Mouse (Mus musculus) lung, embryonic 14.5 days (tissue): ENCODE results near the gene Mapkapk5. TPM values are rescaled to one million over a fixed set of nuclear protein-coding genes. Genes with fewer than 3 reads are reported as not detected.

ENCODE experiments used
- ATAC-seq: fragments of 200-750 bp; cut with Nextera tagmentation; 2 replicates; pipeline ENCODE4 v1.8.0; 2017; ENCODE audit warnings: mild to moderate bottlenecking, moderate TSS enrichment, moderate library complexity; ENCODE audit not compliant: insufficient read depth
- DNase-seq: peaks from one replicate; pipeline ENCODE4 v3.0.0-alpha.2; 2015
- H3K27ac ChIP-seq: fragments of 300-500 bp; sonication (generic); 2 replicates; pipeline ENCODE4 v1.5.1; 2014; ENCODE audit warnings: low read depth, mild to moderate bottlenecking, moderate library complexity
- H3K27me3 ChIP-seq: fragments of 300-500 bp; sonication (generic); 2 replicates; pipeline ENCODE4 v1.6.1; 2014; ENCODE audit warnings: low read length, control low read depth; ENCODE audit not compliant: insufficient read depth
- H3K36me3 ChIP-seq: fragments of 300-500 bp; sonication (generic); 2 replicates; pipeline ENCODE4 v1.6.1; 2014; ENCODE audit warnings: control low read depth; ENCODE audit not compliant: insufficient read depth
- H3K4me1 ChIP-seq: fragments of 300-500 bp; sonication (generic); 2 replicates; pipeline ENCODE4 v1.6.1; 2014; ENCODE audit warnings: antibody characterized with exemption, control low read depth; ENCODE audit not compliant: insufficient read depth
- H3K4me2 ChIP-seq: fragments of 300-500 bp; sonication (generic); 2 replicates; pipeline ENCODE4 v1.6.1; 2014; ENCODE audit warnings: mild to moderate bottlenecking
- H3K4me3 ChIP-seq: fragments of 300-500 bp; sonication (generic); 2 replicates; pipeline ENCODE4 v1.5.1; 2014; ENCODE audit warnings: low read depth, low read length
- H3K9ac ChIP-seq: fragments of 300-500 bp; sonication (generic); 2 replicates; pipeline ENCODE4 v1.6.1; 2014
- H3K9me3 ChIP-seq: fragments of 300-500 bp; sonication (generic); 2 replicates; pipeline ENCODE4 v1.6.1; 2016; ENCODE audit warnings: low read depth, low read length, control low read depth
- CTCF ChIP-seq: IDR thresholded peaks from 2 replicates; pipeline ENCODE4 v1.5.1; 2016; ENCODE audit warnings: antibody characterized with exemption, low read depth
- WGBS: fragments of 180-500 bp; shearing (Covaris S2); extraction: QIAGEN DNeasy Blood & Tissue Kit; methylation state at CpG from one replicate; pipeline ENCODE4 v1.1.7; 2014; 5-methylcytosine and 5-hydroxymethylcytosine counted together
- polyA plus RNA-seq: library from polyadenylated mRNA; unstranded; fragments of >200 nt; fragmentation: Nextera tagmentation; extraction: Ambion mirVana; gene quantifications from 2 replicates; pipeline ENCODE4 v1.2.1, GENCODE M21; 2014

Mapkapk5 gene
- polyA plus RNA-seq: 55.1 and 57.5 TPM in 2 replicates

DNA sequence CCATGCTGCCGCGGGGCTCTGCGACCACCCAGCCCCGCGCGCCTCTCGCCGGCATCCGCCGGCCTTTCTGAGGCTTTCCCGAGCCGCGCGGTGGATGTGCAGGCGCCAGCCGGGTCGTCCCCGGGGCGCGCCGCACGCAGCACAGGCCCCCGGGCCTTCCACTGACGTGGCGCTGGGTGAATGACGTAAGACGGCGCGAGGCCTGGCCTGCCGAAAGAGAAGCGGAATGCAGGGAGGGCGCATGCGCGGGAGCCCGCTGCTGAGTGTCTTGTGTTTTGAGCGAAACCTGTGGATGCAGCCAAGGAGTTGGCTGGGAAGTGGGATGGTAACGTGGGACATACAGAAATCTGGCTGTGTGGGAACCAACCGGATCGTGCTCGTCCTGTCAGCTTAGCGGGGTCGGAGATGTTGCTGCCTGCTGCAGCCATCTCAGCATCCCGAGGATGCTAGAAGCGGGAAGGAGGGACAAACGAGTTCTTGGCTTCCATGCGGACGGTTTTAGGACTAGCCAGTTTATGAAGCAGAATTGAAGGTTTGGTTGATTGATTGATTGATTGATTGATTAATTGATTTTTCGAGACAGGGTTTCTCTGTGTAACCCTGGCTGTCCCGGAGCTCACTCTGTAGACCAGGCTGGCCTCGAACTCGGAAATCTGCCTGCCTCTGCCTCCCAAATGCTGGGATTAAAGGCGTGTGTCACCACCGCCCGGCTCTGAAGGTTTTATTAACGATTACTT is at the start of gene Mapkapk5:
Mapkapk5 (minus strand) TSS at position 113 of the 737 bp plus-strand sequence.
- WGBS: 2% methylated on average over 55 of the region's 55 CpGs

DNA sequence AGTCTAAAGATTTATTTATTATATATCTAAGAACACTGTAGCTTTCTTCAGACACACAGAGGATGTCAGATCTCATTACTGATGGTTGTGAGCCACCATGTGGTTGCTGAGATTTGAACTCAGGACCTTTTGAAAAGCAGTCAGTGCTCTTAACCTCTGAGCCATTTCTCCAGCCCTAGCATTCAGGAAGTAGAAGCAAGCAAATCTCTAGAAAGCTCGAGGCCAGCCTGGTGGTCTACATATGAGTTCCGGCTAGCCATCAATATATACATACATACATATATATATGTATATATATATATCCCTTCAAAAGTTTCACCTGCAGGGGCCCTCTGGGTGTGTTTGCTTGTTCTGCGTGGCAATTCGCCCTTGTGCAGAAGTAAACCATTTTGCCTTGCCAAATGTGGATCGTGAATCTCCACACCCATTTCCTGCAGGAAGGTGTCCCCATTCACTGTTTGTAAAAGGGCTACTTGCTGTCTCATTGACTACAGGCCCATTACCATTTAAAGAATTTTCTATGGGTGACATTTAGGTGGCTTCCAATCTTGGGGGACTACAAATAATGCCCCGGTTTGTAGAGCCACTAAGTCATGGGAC is 49.1 kb upstream of the Mapkapk5 start:
- no peak overlapping the region for H3K4me2 ChIP-seq

More for the DNA sequence above, at the start of gene Mapkapk5:
- H3K4me1 ChIP-seq: peaks cover 8% of the 10 kb centered on the region; the same call in 1 of the 2 replicates
- H3K36me3 ChIP-seq: no peaks in the 10 kb centered on the region
- H3K27me3 ChIP-seq: no peaks in the 10 kb centered on the region
- no peak for TF ChIP-seq CTCF
- ATAC-seq (peak; percentile 95), DNase-seq (peak; percentile 99)
- H3K9me3 ChIP-seq: no peaks in the 10 kb centered on the region
- peak within 1 kb of the TSS; percentile 92 for H3K27ac ChIP-seq
- peak within 1 kb of the TSS; percentile 97 for H3K9ac ChIP-seq
- H3K4me2 ChIP-seq: peak within 1 kb of the TSS; percentile 82
- H3K4me3 ChIP-seq: peak within 1 kb of the TSS; percentile 99

DNA sequence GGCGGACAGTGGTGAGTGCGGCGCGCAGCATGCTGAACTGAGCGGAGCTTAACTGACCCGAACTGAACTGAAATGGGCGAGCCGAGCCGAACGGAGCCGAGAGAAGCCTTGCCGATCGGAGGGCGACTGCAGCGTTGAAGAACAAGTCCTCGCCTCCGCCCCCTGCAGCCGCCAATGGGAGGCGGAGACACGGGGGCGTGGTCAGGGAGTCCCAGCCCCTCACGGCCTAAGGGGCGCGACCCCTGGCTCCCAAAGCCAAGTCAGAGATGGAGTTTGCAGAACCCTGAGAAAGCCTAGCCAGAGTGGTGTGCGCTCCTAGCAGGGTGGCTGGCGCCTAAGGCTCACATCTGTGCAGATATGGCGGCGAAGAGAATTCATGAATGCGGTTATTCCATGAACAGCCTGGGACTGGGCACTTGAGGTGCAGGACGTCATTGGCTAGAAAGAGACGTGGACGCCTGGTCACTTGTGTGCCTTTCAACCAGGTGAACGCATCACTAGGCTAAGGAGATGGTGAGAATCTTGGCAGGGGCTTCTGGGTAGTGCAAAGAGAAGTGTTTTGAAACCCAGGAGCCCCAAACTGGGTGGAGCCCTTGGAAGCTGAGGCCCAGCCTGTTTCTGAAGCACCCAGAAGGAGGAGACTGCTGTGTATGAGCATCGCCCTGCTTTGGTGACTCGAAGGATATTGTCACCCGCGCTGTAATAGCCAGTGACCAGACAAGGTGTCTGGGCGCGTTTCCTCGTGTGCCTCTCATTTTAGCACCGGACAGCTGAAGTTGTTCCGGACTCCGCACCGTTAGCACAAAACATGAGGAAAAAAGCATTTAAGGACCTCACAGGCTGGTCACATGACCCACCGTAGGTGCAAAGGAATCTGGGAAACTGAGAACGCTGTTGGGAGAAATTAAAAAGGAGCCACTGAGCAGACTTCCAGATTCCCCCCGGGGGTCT is 48.0 kb upstream of the Mapkapk5 start, which contains the start of gene Aldh2:
Aldh2 (minus strand) TSS at position 374 of the 951 bp plus-strand sequence.
- peak; percentile 89 for ATAC-seq
- H3K36me3 ChIP-seq: no peaks in the 10 kb centered on the region
- H3K4me3 ChIP-seq: peak within 1 kb of the TSS; percentile 78
- 3% methylated on average over 47 of the region's 47 CpGs for WGBS
- TF ChIP-seq CTCF: peak; percentile 39
- no peaks in the 10 kb centered on the region for H3K9me3 ChIP-seq
- no peaks in the 10 kb centered on the region for H3K27me3 ChIP-seq
- DNase-seq: peak; percentile 94
- H3K4me2 ChIP-seq: peak within 1 kb of the TSS; percentile 93
- peak within 1 kb of the TSS; percentile 44 for H3K27ac ChIP-seq
- peak within 1 kb of the TSS; percentile 86 for H3K9ac ChIP-seq
- no peaks in the 10 kb centered on the region for H3K4me1 ChIP-seq

More for the DNA sequence above, 49.1 kb upstream of the Mapkapk5 start:
- H3K4me1 ChIP-seq: no peaks in the 10 kb centered on the region
- no peak for TF ChIP-seq CTCF
- H3K27me3 ChIP-seq: no peaks in the 10 kb centered on the region
- 77% methylated on average over 6 of the region's 6 CpGs for WGBS
- H3K9me3 ChIP-seq: no peaks in the 10 kb centered on the region
- no peaks in the 10 kb centered on the region for H3K36me3 ChIP-seq
- H3K9ac ChIP-seq: no peak overlapping the region
- ATAC-seq (no peak), DNase-seq (no peak)
- no peak overlapping the region for H3K27ac ChIP-seq
- no peak overlapping the region for H3K4me3 ChIP-seq

- DNase-seq: no peak
- 3% methylated on average over 33 of the region's 33 CpGs for WGBS
- peak overlapping the region; percentile 93 for H3K4me2 ChIP-seq
- H3K36me3 ChIP-seq: no peaks in the 10 kb centered on the region
- H3K4me1 ChIP-seq: no peaks in the 10 kb centered on the region
- no peak for TF ChIP-seq CTCF
- H3K27me3 ChIP-seq: no peaks in the 10 kb centered on the region
- H3K27ac ChIP-seq: peak overlapping the region; percentile 44
- ATAC-seq: peak; percentile 70
- H3K9ac ChIP-seq: peak overlapping the region; percentile 86
- no peaks in the 10 kb centered on the region for H3K9me3 ChIP-seq
- H3K4me3 ChIP-seq: peak overlapping the region; percentile 78
Measured at GRCm38 (mm10) chr5:121592816-121593407, 47.2 kb upstream of the Mapkapk5 start.

- Histone ChIP-seq H3K4me3 (peak overlapping the region; percentile 78), H3K27me3 (no peaks in the 10 kb centered on the region), H3K27ac (no peak overlapping the region), H3K9ac (peak overlapping the region; percentile 86; the same call in 1 of the 2 replicates), H3K4me1 (peaks cover 4% of the 10 kb centered on the region; the same call in 1 of the 2 replicates), H3K9me3 (no peaks in the 10 kb centered on the region), H3K36me3 (no peaks in the 10 kb centered on the region), H3K4me2 (peak overlapping the region; percentile 93)
- DNase-seq (peak; percentile 42), ATAC-seq (no peak)
- 52% methylated on average over 11 of the region's 11 CpGs for WGBS
- no peak for TF ChIP-seq CTCF
Measured at GRCm38 (mm10) chr5:121592064-121592815, 46.5 kb upstream of the Mapkapk5 start.
